Mouse (Mus musculus): ENCODE results near the gene Sap30bp.

GRCm38 (mm10) chr11:115889159-115889558 is 43.9 kb upstream of the Sap30bp start:
- no peak for TF ChIP-seq CTCF (IDR thresholded peaks at IDR 0.05; ENCODE audit: low read depth)
- TF ChIP-seq EP300 (IDR thresholded peaks at IDR 0.05; ENCODE audit: low read depth): no peak

All from heart, postnatal 0 days (tissue).